Mouse (Mus musculus) right cerebral cortex, postnatal 4 days (tissue): Measurements from ENCODE around the gene Abhd16a.

ENCODE experiments used
- DNase-seq: peaks from one replicate; pipeline ENCODE4 v3.0.0-alpha.2; 2022

The Abhd16a gene

GRCm38 (mm10) chr17:35060737-35061297, 28.2 kb upstream of the Abhd16a start:
- no peak for DNase-seq

GRCm38 (mm10) chr17:35061299-35061698, 27.8 kb upstream of the Abhd16a start:
- DNase-seq = no peak

- no peak for DNase-seq
These were observed 25.6 kb upstream of the Abhd16a start for GRCm38 (mm10) chr17:35063466-35063865.

DNA sequence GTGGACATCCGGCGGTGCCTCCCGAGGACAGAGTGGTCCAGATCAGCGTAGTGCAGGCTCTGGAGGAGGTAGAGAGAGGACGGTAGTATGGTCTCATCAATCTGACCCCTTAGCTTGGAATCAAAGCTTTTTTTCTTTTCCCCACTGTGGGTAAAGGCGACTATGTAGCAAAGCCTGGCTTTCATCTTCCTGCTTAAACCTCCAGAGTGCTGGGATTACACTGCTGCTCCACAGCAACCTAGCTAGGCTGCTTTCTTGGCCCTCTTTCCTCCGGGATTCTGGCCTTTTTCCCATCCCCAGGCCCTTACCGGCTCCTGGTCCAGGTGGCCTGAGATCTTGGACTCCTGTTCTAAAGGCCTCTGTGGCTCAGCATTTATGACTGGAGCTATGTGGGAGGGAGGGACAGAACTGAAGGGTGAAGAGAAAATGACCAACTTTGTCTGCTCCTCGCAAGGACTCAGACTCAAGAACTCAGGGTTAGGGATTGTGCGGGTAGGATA, 24.6 kb upstream of the Abhd16a start:
- DNase-seq = no peak

- DNase-seq = no peak
These were observed 23.8 kb upstream of the Abhd16a start, which contains the start of gene Ly6g6c for GRCm38 (mm10) chr17:35064951-35065947. TSS of gene Ly6g6c (plus strand) at chr17:35065388.

GRCm38 (mm10) chr17:35066084-35066483, 23.0 kb upstream of the Abhd16a start, which contains the start of gene Mpig6b:
TSS of gene Mpig6b (minus strand) at chr17:35066184.
- no peak for DNase-seq

GRCm38 (mm10) chr17:35068213-35068914, 20.7 kb upstream of the Abhd16a start:
- DNase-seq = no peak

- DNase-seq = no peak
These were observed 18.4 kb upstream of the Abhd16a start for GRCm38 (mm10) chr17:35070556-35071229.

DNA sequence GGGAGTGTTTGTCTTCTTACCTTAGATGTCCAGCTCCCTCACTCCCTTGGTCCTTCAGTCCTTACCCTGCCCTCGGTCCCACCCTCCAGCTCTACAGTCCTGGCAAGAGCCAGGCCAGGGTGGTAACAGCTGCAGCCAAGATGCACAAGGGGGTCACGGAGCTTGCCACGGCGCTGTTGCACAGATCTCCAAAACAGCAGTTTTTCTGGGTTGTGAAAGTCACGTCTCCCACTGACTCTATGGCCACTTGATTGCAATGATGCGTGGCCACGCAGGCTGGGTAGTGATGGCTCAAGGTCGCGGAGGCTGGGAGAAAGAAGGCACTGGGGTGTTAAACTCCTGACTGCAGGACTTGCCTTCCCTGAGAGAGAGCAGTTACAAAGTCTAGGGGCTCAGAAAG, 17.6 kb upstream of the Abhd16a start:
- DNase-seq = no peak

GRCm38 (mm10) chr17:35074097-35074496, 15.0 kb upstream of the Abhd16a start:
- no peak for DNase-seq

GRCm38 (mm10) chr17:35076507-35077176, 12.4 kb upstream of the Abhd16a start, which contains the start of gene Ly6g6e:
TSS of gene Ly6g6e (plus strand) at chr17:35076902.
- DNase-seq = no peak

DNA sequence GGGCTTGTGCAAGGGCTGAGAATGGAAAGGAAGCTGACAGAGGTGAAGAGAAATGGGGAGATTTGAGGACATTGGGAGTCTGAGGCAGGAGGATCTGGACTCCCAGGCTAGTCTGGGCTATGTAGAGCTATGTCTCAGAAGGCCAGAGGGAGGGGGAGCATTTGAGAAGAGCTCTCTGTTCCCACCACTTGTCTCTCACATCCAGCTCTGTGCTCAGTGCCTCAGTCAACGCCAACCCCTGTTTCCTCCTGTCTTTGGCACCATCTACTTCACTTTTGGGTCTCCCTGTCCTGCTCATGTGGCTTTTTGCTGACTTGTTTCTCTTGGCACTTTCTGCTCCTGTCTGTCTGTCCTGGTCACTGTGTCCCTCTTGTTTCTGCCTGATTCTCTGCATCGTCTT, 11.8 kb upstream of the Abhd16a start:
- no peak for DNase-seq

DNA sequence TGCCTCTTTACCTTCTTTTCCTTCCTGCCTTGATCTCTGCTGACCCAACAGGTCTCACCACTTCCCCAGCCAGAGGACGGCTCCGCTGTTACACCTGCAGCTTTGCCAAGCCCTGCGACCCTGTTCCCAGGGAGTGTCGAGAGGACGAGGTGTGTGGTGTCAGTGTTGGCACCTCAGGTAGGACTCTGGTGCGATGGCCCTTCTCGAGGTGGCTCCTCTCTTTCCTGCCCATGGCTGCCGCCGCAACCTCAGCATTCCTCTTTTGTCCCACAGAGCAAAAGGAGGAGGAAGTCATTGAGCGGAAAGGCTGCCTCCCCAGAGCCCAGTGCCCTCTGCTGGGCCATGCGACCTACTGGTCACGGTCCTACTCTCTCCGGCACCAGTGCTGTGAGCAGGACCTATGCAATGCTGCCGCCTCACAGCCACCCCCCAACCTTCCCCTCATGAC, 11.3 kb upstream of the Abhd16a start, which contains the start of gene Ly6g6d:
Gene Ly6g6d, minus strand, starts transcription at position 280 of the 448 bp plus-strand sequence.
- DNase-seq = no peak

DNA sequence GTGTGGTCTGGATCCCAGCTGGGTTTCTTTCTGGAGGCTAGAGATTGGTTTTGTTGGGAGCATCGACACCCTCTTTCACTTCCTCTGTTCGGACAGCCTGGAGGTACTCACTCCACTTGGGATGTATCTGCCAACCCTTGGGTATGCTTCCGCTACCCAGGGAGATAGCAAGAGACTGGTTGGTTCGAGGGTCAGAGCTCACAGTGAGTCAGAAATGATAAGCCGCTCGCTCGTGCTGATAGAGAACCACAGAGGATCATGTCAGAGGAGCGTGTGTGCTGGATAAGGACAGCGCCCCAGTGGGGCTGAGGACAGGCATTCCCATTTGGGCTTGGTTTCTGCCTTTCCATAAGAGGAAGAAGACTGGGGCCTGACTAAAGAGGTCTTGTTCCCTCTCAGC, 9.3 kb upstream of the Abhd16a start:
- no peak for DNase-seq

DNA sequence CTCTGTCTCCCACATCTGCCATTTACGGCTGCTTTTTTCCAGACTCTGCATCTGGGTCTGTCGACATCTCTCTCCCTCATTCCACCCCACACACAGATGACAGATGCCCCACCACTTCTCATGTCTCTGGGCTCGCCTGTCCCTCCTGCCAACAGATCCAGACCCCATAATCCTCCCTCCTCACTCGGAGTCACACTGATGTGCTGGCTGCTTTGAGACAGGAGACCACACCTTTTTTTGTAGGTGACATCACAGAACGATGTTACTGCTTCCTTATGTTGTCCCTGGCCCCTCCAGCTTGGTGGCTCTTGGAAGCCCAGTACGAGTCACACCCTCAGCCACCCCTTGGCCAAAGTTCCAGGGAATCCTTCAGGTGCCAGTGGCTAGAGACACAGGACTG, 8.8 kb upstream of the Abhd16a start:
- DNase-seq = no peak

- DNase-seq = no peak
These were observed 8.4 kb upstream of the Abhd16a start for GRCm38 (mm10) chr17:35080710-35081109.

- DNase-seq = no peak
These were observed 6.1 kb upstream of the Abhd16a start for GRCm38 (mm10) chr17:35082841-35083576.

DNA sequence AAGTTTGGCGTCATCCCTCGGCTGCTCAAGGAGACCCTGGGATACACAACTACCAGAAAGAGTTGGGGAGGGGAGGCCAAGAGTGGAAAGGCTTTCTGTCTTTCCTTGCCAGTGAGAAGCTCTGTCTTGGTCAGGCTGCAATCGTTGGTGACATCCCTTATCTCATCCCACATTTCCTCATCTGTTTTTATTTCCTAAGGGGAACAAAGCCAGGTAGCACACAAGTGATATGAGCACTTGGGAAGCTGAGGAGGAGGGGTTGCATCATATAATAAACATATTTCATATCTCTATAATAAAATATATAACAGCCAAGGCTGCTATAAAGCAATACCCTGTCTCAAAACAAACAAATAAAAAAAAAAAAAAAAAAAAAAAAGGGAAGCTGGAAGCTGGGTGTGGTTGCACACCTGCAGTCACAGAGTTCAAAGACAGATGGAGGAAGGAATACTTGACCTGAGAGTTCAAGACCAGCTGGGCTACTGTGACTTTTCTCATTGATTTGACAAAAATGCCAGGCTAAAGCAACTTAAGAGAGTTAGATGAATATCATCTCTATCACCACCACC, 5.0 kb upstream of the Abhd16a start:
- DNase-seq = no peak

DNA sequence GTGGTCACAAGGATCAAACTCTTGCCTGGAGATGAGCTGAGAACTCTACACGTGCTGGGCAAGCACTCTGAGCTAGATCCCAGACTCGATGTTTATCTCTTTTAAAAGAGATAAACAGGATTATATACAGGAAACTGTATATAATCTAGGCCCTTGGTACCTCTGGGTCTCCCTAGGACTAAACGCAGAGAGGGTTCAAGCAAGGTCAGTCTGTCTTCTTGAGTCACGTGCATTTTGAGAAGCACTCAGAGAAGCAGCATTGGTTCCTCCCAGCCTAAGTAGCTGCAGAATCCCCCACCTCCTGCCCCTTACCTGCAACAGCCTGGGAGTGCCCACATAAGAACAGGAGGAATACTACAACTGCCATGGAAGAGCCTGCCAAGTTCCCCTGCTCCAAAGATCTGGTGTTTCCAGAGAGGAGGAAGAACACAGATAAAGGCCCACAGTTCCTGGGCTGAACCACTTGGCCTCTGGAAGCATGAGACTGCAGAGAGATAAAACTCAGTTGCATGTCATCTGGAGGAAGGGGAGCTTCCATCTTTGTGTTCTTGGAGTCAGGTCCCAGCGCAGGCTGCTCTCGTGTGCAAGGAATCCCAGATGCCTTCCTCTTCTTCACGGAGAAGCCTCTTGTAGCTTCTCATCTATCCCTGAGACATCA, 3.7 kb upstream of the Abhd16a start, which contains the start of gene Ly6g6f:
Gene Ly6g6f, minus strand, starts transcription at position 403 of the 658 bp plus-strand sequence.
- DNase-seq = no peak

- no peak for DNase-seq
These were observed 912 bp upstream of the Abhd16a start for GRCm38 (mm10) chr17:35088151-35088550.
